Mouse (Mus musculus) ovary, postnatal 10 days (tissue): ENCODE measurements around the gene Stap2.

Experiments
- DNase-seq: peaks from one replicate; pipeline ENCODE4 v3.0.0; 2022; ENCODE audit warnings: low spot score

Gene Stap2

GRCm38 (mm10) chr17:56005415-56006061 lies at the start of gene Stap2, which contains the start of gene Mpnd:
TSS of gene Stap2 (minus strand) at chr17:56005584.
TSS of gene Mpnd (plus strand) at chr17:56005711.
- no peak for DNase-seq

- DNase-seq: no peak
These were observed 49.6 kb upstream of the Stap2 start for GRCm38 (mm10) chr17:56054938-56055337.

- DNase-seq: no peak
These were observed 46.0 kb upstream of the Stap2 start for GRCm38 (mm10) chr17:56051369-56051768.

GRCm38 (mm10) chr17:56040857-56041163 lies 35.4 kb upstream of the Stap2 start:
- no peak for DNase-seq

GRCm38 (mm10) chr17:56040030-56040856 lies 34.9 kb upstream of the Stap2 start, which contains the start of gene Chaf1a:
TSS of gene Chaf1a (plus strand) at chr17:56040439.
- DNase-seq: peak; percentile 87

DNA sequence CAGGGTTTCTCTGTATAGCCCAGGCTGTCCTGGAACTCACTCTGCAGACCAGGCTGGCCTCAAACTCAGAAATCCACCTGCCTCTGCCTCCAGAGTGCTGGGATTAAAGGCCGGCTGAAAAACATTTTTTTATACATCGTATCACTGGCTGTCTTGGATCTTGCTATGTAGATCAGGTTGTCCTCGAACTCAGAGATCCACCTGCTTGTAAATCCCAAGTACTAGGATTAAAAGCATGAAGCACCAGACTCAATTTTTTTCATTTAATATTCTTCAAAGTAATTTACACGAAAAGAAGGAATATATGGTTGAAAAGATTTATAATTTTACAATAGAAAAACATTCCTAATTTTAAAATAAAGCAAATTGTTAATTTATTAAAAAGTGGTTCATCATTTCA lies 34.0 kb upstream of the Stap2 start:
- DNase-seq: no peak

- DNase-seq: no peak
These were observed 33.3 kb upstream of the Stap2 start for GRCm38 (mm10) chr17:56038583-56039261.

GRCm38 (mm10) chr17:56036901-56037287 lies 31.5 kb upstream of the Stap2 start:
- no peak for DNase-seq

DNA sequence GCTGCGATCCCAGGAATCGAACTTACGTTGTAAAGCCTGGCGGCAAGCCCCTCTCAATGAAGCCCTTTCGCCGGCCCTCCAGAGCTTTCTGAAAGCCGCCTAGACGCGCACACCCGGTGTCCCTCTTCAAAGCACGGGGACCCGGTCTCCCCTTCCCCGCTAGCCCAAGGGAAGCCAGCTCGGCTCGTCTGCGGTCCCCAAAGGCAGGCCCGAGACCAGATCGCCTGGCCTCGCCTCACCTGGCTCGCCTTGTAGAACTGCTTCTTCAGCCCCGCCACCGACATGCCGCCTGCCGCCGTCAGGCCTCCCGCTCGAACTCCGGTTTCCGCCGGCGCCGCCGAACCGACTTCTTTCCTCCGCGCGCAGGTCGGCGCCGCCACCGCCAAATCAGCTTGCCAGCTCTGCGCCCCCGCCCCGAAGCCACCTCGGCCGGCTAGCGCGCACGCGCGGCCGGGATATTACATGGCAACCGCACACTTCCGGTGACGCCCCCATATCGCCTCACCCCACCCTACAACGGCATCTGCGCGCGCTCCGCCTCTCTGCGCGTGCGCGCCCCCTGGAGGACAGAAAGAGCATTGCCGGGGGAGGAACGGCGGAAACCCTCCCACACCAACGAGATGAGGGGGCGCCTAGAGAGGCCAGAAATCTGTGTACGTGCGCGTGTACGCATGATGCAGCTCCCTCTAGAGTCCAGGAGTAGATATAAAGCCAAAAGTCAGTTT lies 31.0 kb upstream of the Stap2 start, which contains the start of gene Sh3gl1:
Sh3gl1 (minus strand) TSS at position 460 of the 725 bp plus-strand sequence.
- DNase-seq: peak; percentile 97

DNA sequence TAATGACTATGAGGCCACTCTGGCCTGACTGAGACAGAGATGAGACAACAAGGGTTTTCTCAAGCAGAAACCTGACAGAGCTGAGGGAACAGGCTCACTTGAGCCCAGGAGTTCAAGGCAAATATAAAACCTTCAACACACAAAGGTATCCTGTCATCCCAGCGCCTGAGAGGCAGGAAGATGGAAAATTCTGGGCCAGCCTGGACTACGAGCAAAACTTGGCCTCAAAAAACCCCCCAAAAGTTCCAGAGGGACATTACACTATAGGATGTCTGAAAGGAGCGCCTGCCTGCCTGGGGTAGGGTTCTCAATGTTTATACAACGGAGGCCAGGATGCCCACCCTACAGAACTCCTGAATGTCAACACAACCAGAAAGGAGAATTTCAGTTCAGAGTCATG lies 29.8 kb upstream of the Stap2 start:
- DNase-seq: no peak

DNA sequence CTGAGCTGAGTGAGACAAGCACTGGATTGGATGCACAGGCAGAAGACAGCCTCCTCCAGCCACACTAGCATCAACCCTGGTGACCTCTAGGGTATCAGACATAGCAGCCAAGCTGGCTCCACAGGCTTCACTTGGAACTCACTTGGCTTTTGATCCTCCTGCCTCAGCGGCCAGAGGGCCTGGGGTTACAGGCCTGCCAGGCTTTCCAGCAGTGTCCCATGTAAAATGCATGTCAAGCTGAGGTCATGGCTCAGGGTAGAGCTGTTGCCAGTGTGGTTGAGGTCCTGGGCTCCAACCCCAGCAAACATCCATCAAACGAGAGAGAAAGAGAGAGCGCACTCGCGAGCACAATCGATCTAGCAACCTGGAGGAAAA lies 29.3 kb upstream of the Stap2 start:
- no peak for DNase-seq

DNA sequence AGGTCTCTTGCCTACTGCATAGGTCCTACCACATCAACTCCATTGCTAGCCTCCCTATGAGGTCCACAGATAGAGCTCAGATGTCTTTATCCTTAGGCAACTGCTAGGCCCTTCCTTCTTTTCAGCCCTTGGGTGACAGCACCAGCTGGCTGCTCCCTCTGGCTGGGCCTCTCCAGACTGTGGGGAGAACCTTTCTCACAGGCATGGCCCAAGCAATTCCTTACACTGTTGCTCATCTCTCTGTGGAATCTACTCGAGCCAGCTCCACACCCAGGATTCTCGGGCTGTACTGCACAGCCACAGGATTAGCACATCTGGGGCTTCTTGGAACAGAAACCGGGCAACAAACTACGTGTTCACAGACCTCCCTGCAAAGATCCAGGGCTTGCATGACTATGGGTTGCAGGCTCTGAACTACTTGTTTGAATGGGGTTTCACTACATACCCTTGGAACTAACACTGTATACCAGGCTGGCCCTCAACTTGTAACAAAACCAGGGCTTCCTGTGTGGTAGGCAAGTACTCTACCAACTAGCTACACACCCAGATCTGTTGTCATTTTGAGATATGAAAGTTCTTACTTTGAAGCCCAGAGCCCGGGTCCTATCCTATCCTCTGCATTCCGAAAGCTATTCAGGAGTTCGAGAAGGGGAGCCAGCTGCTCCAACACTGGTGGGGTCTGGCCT lies 28.8 kb upstream of the Stap2 start:
- no peak for DNase-seq

DNA sequence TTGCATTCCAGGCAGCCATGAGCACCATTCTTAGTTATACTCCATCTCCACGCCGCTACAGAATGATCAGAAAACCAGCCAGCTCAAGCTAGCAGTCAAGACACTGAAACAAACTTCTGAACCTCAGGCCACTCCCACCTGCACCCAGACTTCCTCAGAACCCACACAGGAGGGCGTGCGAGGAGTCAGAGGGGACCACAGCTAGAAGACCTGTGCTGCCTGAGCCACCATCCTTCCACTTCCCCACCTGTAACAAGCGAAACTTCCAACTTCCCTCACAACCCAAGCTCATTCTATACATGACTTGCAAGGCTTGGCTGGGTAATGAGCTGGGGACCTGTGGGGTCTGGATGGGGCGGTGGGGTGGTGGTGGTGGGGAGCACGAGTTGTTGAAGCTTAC lies 27.4 kb upstream of the Stap2 start:
- no peak for DNase-seq

DNA sequence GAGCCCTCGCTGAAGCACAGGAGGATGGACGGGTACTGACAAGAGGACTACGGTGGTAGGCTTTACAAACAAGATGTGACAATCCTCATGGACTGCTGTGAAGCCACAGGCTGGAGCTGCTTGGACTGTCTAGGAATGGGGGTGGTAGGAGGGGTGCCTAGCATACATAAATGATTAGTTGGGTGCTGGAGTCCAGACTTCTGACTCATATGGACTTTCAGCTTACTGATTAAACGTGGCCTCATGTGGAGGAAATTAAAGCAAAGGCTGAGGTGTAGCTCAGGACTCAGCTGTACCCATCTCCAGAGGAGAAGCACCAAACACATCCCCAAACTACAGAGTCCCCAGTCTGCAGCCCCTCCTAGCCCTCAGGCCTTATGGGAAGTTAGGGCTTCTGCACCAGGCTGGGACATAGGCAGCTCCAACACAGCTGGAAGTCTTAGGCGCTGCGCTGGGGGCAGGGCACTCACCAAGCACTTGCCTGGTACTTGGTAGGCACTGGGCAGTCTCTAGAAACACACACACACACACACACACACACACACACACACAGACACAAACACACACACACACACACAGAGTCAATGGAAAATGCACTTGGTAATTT lies 26.8 kb upstream of the Stap2 start:
- DNase-seq: no peak

GRCm38 (mm10) chr17:56031431-56031830 lies 26.0 kb upstream of the Stap2 start:
- DNase-seq: no peak

GRCm38 (mm10) chr17:56030919-56031318 lies 25.5 kb upstream of the Stap2 start:
- no peak for DNase-seq

GRCm38 (mm10) chr17:56030238-56030870 lies 25.0 kb upstream of the Stap2 start:
- no peak for DNase-seq

- no peak for DNase-seq
These were observed 22.5 kb upstream of the Stap2 start for GRCm38 (mm10) chr17:56027801-56028441.

GRCm38 (mm10) chr17:56026881-56027280 lies 21.5 kb upstream of the Stap2 start:
- no peak for DNase-seq

- DNase-seq: no peak
These were observed 20.9 kb upstream of the Stap2 start for GRCm38 (mm10) chr17:56026303-56026702.
